Mouse (Mus musculus): ENCODE measurements around the gene Tmem108.

DNA sequence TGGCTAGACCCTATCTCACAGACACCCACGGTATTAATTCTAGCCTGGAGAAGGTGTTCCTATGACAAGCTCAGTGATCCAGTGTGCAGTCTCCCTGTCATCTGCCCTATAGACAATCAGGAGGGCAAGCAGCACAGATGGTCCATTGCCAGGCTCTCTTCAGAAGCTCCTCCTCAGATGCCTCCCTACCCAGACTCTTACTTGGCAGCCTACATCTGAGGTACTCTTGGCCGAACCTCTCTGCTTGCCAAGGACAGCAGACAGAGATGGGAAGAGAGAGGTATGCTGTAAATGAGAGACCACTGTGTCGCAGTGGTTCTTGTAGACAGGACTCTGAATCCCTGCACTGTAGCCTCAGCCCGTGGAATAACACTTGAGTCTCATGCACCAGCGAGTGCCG, 181.0 kb downstream of the Tmem108 start:
- TF ChIP-seq POLR2A (IDR thresholded peaks at IDR 0.05; ENCODE audit: insufficient read depth, low read depth, low read length) (no peak), CTCF (IDR thresholded peaks at IDR 0.05) (no peak), EP300 (IDR thresholded peaks at IDR 0.05; ENCODE audit: insufficient read depth, low read depth, low read length) (no peak)
